Mouse (Mus musculus) retina, postnatal 1 day (tissue): ENCODE results near the gene Cacng1.
A peak's percentile ranks its signal among the peaks of the same experiment; 100 is the strongest.

ENCODE experiments used
- DNase-seq: peaks from one replicate; pipeline ENCODE4 v3.0.0-alpha.2; 2012

Cacng1 gene

GRCm38 (mm10) chr11:107716332-107716938, at the start of gene Cacng1:
Cacng1 (minus strand) TSS chr11:107716522.
- no peak for DNase-seq

GRCm38 (mm10) chr11:107762688-107763460, 46.6 kb upstream of the Cacng1 start:
- DNase-seq = peak; percentile 94

- no peak for DNase-seq
Measured at GRCm38 (mm10) chr11:107761790-107762500, 45.6 kb upstream of the Cacng1 start.

- DNase-seq = no peak
Measured at GRCm38 (mm10) chr11:107760001-107760400, 43.7 kb upstream of the Cacng1 start.

GRCm38 (mm10) chr11:107759516-107759915, 43.2 kb upstream of the Cacng1 start:
- peak; percentile 69 for DNase-seq

- DNase-seq = no peak
Measured at GRCm38 (mm10) chr11:107749114-107749513, 32.8 kb upstream of the Cacng1 start.

GRCm38 (mm10) chr11:107748243-107749035, 32.1 kb upstream of the Cacng1 start:
- no peak for DNase-seq

- DNase-seq = peak; percentile 41
Measured at GRCm38 (mm10) chr11:107743100-107743499, 26.8 kb upstream of the Cacng1 start.

GRCm38 (mm10) chr11:107738418-107739099, 22.2 kb upstream of the Cacng1 start:
- DNase-seq = no peak

- DNase-seq = no peak
Measured at GRCm38 (mm10) chr11:107737886-107738285, 21.6 kb upstream of the Cacng1 start.

GRCm38 (mm10) chr11:107734133-107734532, 17.8 kb upstream of the Cacng1 start:
- no peak for DNase-seq

- no peak for DNase-seq
Measured at GRCm38 (mm10) chr11:107731498-107731897, 15.2 kb upstream of the Cacng1 start.

- no peak for DNase-seq
Measured at GRCm38 (mm10) chr11:107730940-107731339, 14.6 kb upstream of the Cacng1 start.

- no peak for DNase-seq
Measured at GRCm38 (mm10) chr11:107729141-107729540, 12.8 kb upstream of the Cacng1 start.

- DNase-seq = peak; percentile 35
Measured at GRCm38 (mm10) chr11:107728073-107728863, 11.9 kb upstream of the Cacng1 start.

GRCm38 (mm10) chr11:107724603-107725002, 8.3 kb upstream of the Cacng1 start:
- DNase-seq = no peak

GRCm38 (mm10) chr11:107721057-107721456, 4.7 kb upstream of the Cacng1 start:
- DNase-seq = no peak

- DNase-seq = no peak
Measured at GRCm38 (mm10) chr11:107720264-107721021, 4.1 kb upstream of the Cacng1 start.

- no peak for DNase-seq
Measured at GRCm38 (mm10) chr11:107714368-107714767, 2.0 kb downstream of the Cacng1 start.

GRCm38 (mm10) chr11:107710379-107710778, 5.9 kb downstream of the Cacng1 start:
- DNase-seq = no peak
